In genomic region chr7:144942071-144942743, GRCm38 (mm10) we compare ENCODE assay signal across 9 mouse cellular contexts. TPM values are rescaled to one million over a fixed set of nuclear protein-coding genes. Genes with fewer than 3 reads are reported as not detected.
DNase-seq lines count a peak whose midpoint lies in the region; ATAC-seq and TF ChIP-seq lines count a peak whose summit lies in the region.
"Had no signal": no experiment of that assay in that cellular context is flagged by ENCODE, and none has a peak within 500 bp of the region (broad histone marks: within the 10 kb centered on the region; RNA-seq: fewer than 3 reads in every experiment).

No protein-coding gene starts in this region.

- TF ChIP-seq POLR2A in heart, adult 2 months (IDR thresholded peaks at IDR 0.05; ENCODE audit: insufficient read depth, low read depth, low read length) = no peak

- H3K9ac ChIP-seq in heart, adult 2 months (ENCODE audit: low read depth, low read length) = peak overlapping the region; percentile 44

- H3K27me3 ChIP-seq in E14TG2a.4 (ENCODE audit: insufficient read depth, low read length) = peaks cover 17% of the 10 kb centered on the region
- H3K27me3 ChIP-seq in heart, adult 2 months (ENCODE audit: control insufficient read depth, insufficient read depth, low read length) = no peaks in the 10 kb centered on the region

- TF ChIP-seq CTCF in E14TG2a.4 (conservative IDR thresholded peaks at IDR 0.05; ENCODE audit: low read length) = no peak
- TF ChIP-seq CTCF in heart, adult 2 months (IDR thresholded peaks at IDR 0.05) = no peak

- no peak for TF ChIP-seq EP300 in heart, adult 2 months (IDR thresholded peaks at IDR 0.05; ENCODE audit: insufficient read depth, low read depth, low read length)

- H3K4me1 ChIP-seq in E14TG2a.4 (replicated peaks; ENCODE audit: low read depth, low read length) = peaks cover 53% of the 10 kb centered on the region
- peaks cover 5% of the 10 kb centered on the region for H3K4me1 ChIP-seq in heart, adult 2 months (ENCODE audit: control insufficient read depth, insufficient read depth, low read length)

- peak overlapping the region; percentile 84 for H3K4me3 ChIP-seq in E14TG2a.4 (replicated peaks; ENCODE audit: low read length)
- H3K4me3 ChIP-seq in heart, adult 2 months = peak overlapping the region; percentile 76
- H3K4me3 ChIP-seq in macrophage (ENCODE audit: inconsistent target) = peak overlapping the region; percentile 39

- H3K9me3 ChIP-seq in E14TG2a.4 (ENCODE audit: low read length) = no peaks in the 10 kb centered on the region

- no peak for ATAC-seq in inflammation-experienced regulatory T-cells, adult 6 months

- H3K79me2 ChIP-seq in heart, adult 2 months (replicated peaks; ENCODE audit: control insufficient read depth, insufficient read depth, low read length) = no peaks in the 10 kb centered on the region
- H3K79me2 ChIP-seq in macrophage (ENCODE audit: inconsistent target) = peaks cover 22% of the 10 kb centered on the region

- under 1% methylated on average over 35 of the region's 35 CpGs for WGBS in heart, adult 2 months
- whole genome bisulfite sequencing in macrophage (ENCODE audit: missing documents) = 2% methylated on average over 35 of the region's 35 CpGs

- H3K36me3 ChIP-seq in E14TG2a.4 (ENCODE audit: insufficient read depth, low read length) = peaks cover 11% of the 10 kb centered on the region
- H3K36me3 ChIP-seq in heart, adult 2 months (ENCODE audit: control insufficient read depth, insufficient read depth, low read length) = no peaks in the 10 kb centered on the region
- H3K36me3 ChIP-seq in macrophage (ENCODE audit: inconsistent target) = no peaks in the 10 kb centered on the region; the same call in 1 of the 2 replicates

- H3K27ac ChIP-seq in heart, adult 2 months = peak overlapping the region; percentile 85
- H3K27ac ChIP-seq in macrophage = peak overlapping the region; percentile 85

- intact Hi-C loops in heart, adult 2 months (cut with DNase I) = loop anchor here (2.0 kb wide), 1 partner anchor 55 kb away; no protein-coding TSS in a partner anchor

- DNase-seq in adrenal gland, adult 8-10 months = peak; percentile 41
- peak; percentile 33 to 57 for DNase-seq in heart, adult 2 months
- DNase-seq in kidney, adult 9 months = peak; percentile 45
- DNase-seq in layer of hippocampus, adult 11-12 months (ENCODE audit: low spot score) = no peak
- no peak for DNase-seq in right cerebral cortex, postnatal 4 days

RNA-seq across cellular contexts. Expression of gene Ccnd1, which starts 2.5 kb away (rescaled TPM):
- total RNA-seq in adrenal gland, adult 8-10 months (2022) = 100 to 1,000 TPM; 177 to 201 (median 190) TPM
- 10 to 100 TPM; 28.3 to 43.6 TPM for total RNA-seq in heart, adult 2 months (2021)
- polyA plus RNA-seq in heart, adult 2 months (2012; rRNA removed) = 27.3 and 31.4 TPM in 2 replicates
- total RNA-seq in macrophage (2018; cell fraction: chromatin; rRNA removed) = 10 to 100 TPM in 9 of 26 experiments, 1 to 10 TPM in 17; 1.3 to 29.5 (median 7.4) TPM
- 10 to 100 TPM; 24.9 to 56.2 (median 42.8) TPM for total RNA-seq in macrophage (2018; cell fraction: cytosol; rRNA removed)
- 100 to 1,000 TPM in 2 of 26 experiments, 10 to 100 TPM in 18, 1 to 10 TPM in 6; 7.7 to 243 (median 23.2) TPM for total RNA-seq in macrophage (2018; cell fraction: nucleus; rRNA removed)
- polyA plus RNA-seq in macrophage (2018) = 17.6 to 482 TPM (median 57.2 TPM) in 3 replicates
- polyA plus RNA-seq in inflammation-experienced regulatory T-cells, adult 6 months (2017; shearing (Covaris generic)) = 1 to 10 TPM; 1.2 to 1.8 (median 1.5) TPM

RNA-seq across cellular contexts. Expression of gene LTO1, which starts 27.3 kb away (rescaled TPM):
- 10 to 100 TPM; 27.1 to 39.7 (median 31.2) TPM for total RNA-seq in adrenal gland, adult 8-10 months (2022)
- total RNA-seq in heart, adult 2 months (2021) = 10 to 100 TPM; 12.5 to 13.1 TPM
- polyA plus RNA-seq in heart, adult 2 months (2012; rRNA removed) = 12.1 and 15.7 TPM in 2 replicates
- 100 to 1,000 TPM in 6 of 26 experiments, 10 to 100 TPM in 20; 28.8 to 118 (median 75.9) TPM for total RNA-seq in macrophage (2018; cell fraction: chromatin; rRNA removed)
- total RNA-seq in macrophage (2018; cell fraction: cytosol; rRNA removed) = 10 to 100 TPM; 12.2 to 33.4 (median 25.6) TPM
- total RNA-seq in macrophage (2018; cell fraction: nucleus; rRNA removed) = 10 to 100 TPM; 23.5 to 71.9 (median 45.9) TPM
- 35.0 to 45.0 TPM (median 40.9 TPM) in 3 replicates for polyA plus RNA-seq in macrophage (2018)
- 10 to 100 TPM; 27.4 to 42.5 (median 30.4) TPM for polyA plus RNA-seq in inflammation-experienced regulatory T-cells, adult 6 months (2017; shearing (Covaris generic))

RNA-seq across cellular contexts. Expression of gene Fgf15, which starts 45.9 kb away (rescaled TPM):
- total RNA-seq in adrenal gland, adult 8-10 months (2022) = under 1 TPM in 3 of 4 experiments, not detected in 1; 0.31 to 0.46 (median 0.32) TPM
- not detected for total RNA-seq in heart, adult 2 months (2021)
- polyA plus RNA-seq in heart, adult 2 months (2012; rRNA removed) = not detected in 2 replicates
- not detected for total RNA-seq in macrophage (2018; cell fraction: chromatin; rRNA removed)
- total RNA-seq in macrophage (2018; cell fraction: cytosol; rRNA removed) = not detected
- not detected for total RNA-seq in macrophage (2018; cell fraction: nucleus; rRNA removed)
- polyA plus RNA-seq in macrophage (2018) = not detected in 3 replicates
- not detected for polyA plus RNA-seq in inflammation-experienced regulatory T-cells, adult 6 months (2017; shearing (Covaris generic))
- total RNA-seq: common myeloid progenitor, adult 5-6 weeks had no signal

Comparison
In these comparisons a context has a peak if more than half of its experiments do, and no peak if none do; other contexts are left out.
1. DNase-seq: peak in adrenal gland, adult 8-10 months (single experiment), heart, adult 2 months (2 of 2) and kidney, adult 9 months (single experiment); none in layer of hippocampus, adult 11-12 months (single experiment) and right cerebral cortex, postnatal 4 days (single experiment).
2. Peak in every context shown above with its lines, with median percentiles within 50 percentile points of each other: H3K4me3 ChIP-seq.